Mouse (Mus musculus): ENCODE measurements around the gene Dgka. TPM values are rescaled to one million over a fixed set of nuclear protein-coding genes. Genes with fewer than 3 reads are reported as not detected.
"Not testable (repeated sequence)": the region's sequence is repeated elsewhere in the genome, so short reads cannot be mapped to it uniquely, and the experiment has no call there.

Gene Dgka
- polyA plus RNA-seq, 1 experiment from 2014 or later: 8.4 TPM

GRCm38 (mm10) chr10:128731002-128731433 lies 13.6 kb downstream of the Dgka start:
- H3K4me1 ChIP-seq (replicated peaks): no peaks in the 10 kb centered on the region
- 23% methylated on average over 10 of the region's 10 CpGs for WGBS

GRCm38 (mm10) chr10:128728059-128728458 lies 16.6 kb downstream of the Dgka start:
- Histone ChIP-seq H3K9ac (replicated peaks) (no peak overlapping the region), H3K9me3 (no peaks in the 10 kb centered on the region), H3K36me3 (peaks cover 7% of the 10 kb centered on the region; the same call in 1 of the 2 replicates), H3K27me3 (no peaks in the 10 kb centered on the region), H3K27ac (no peak overlapping the region), H3K4me2 (no peak overlapping the region), H3K4me1 (replicated peaks) (no peaks in the 10 kb centered on the region), H3K4me3 (replicated peaks) (no peak overlapping the region)
- ATAC-seq (ENCODE audit: insufficient number of reproducible peaks, insufficient read depth, low FRiP score, low TSS enrichment, low read depth): no peak
- WGBS: 79% methylated on average over 5 of the region's 5 CpGs

More at GRCm38 (mm10) chr10:128731002-128731433, 13.6 kb downstream of the Dgka start:
- Histone ChIP-seq H3K9ac (replicated peaks) (no peak overlapping the region), H3K27me3 (no peaks in the 10 kb centered on the region), H3K4me2 (no peak overlapping the region), H3K27ac (no peak overlapping the region), H3K36me3 (peaks cover 9% of the 10 kb centered on the region; the same call in 1 of the 2 replicates), H3K4me3 (replicated peaks) (no peak overlapping the region), H3K9me3 (no peaks in the 10 kb centered on the region)
- ATAC-seq (ENCODE audit: insufficient number of reproducible peaks, insufficient read depth, low FRiP score, low TSS enrichment, low read depth): peak; percentile 32; the same call in 1 of the 2 replicates

- H3K27ac ChIP-seq: not testable (repeated sequence)
Observed at GRCm38 (mm10) chr10:128725466-128725865, 19.2 kb downstream of the Dgka start.

GRCm38 (mm10) chr10:128715559-128716537 lies 28.8 kb downstream of the Dgka start:
- Histone ChIP-seq H3K4me2 (no peak overlapping the region), H3K27ac (no peak overlapping the region), H3K27me3 (0 out of 2 replicates have a peak, but pooled peaks cover 3% of the 10 kb centered on the region), H3K4me3 (replicated peaks) (no peak overlapping the region), H3K4me1 (replicated peaks) (no peaks in the 10 kb centered on the region), H3K9me3 (no peaks in the 10 kb centered on the region), H3K9ac (replicated peaks) (no peak overlapping the region), H3K36me3 (no peaks in the 10 kb centered on the region)
- 86% methylated on average over 19 of the region's 19 CpGs for WGBS
- ATAC-seq (ENCODE audit: insufficient number of reproducible peaks, insufficient read depth, low FRiP score, low TSS enrichment, low read depth): no peak

More at GRCm38 (mm10) chr10:128725466-128725865, 19.2 kb downstream of the Dgka start:
- 83% methylated on average over 4 of the region's 4 CpGs for WGBS
- not testable (repeated sequence) for H3K9me3 ChIP-seq; H3K4me1 ChIP-seq (replicated peaks); H3K27me3 ChIP-seq; H3K4me2 ChIP-seq; H3K36me3 ChIP-seq; H3K4me3 ChIP-seq (replicated peaks); ATAC-seq (ENCODE audit: insufficient number of reproducible peaks, insufficient read depth, low FRiP score, low TSS enrichment, low read depth); H3K9ac ChIP-seq (replicated peaks)

GRCm38 (mm10) chr10:128711318-128711717 lies 33.3 kb downstream of the Dgka start:
- not testable (repeated sequence) for H3K27me3 ChIP-seq; H3K9me3 ChIP-seq; ATAC-seq (ENCODE audit: insufficient number of reproducible peaks, insufficient read depth, low FRiP score, low TSS enrichment, low read depth); H3K4me3 ChIP-seq (replicated peaks); H3K36me3 ChIP-seq; H3K9ac ChIP-seq (replicated peaks); H3K4me2 ChIP-seq; H3K27ac ChIP-seq; H3K4me1 ChIP-seq (replicated peaks)
- WGBS: 89% methylated on average over 7 of the region's 7 CpGs

GRCm38 (mm10) chr10:128705317-128705693 lies 39.4 kb downstream of the Dgka start:
- ATAC-seq (ENCODE audit: insufficient number of reproducible peaks, insufficient read depth, low FRiP score, low TSS enrichment, low read depth): 0 out of 2 replicates have a peak, but pooled peaks have one; percentile 26
- 11% methylated on average over 11 of the region's 11 CpGs for WGBS

GRCm38 (mm10) chr10:128704491-128705316 lies 40.0 kb downstream of the Dgka start, which contains the start of gene Cdk2:
Cdk2 (minus strand) TSS chr10:128705031.
- Histone ChIP-seq H3K27ac (peak within 1 kb of the TSS; percentile 97), H3K9me3 (no peaks in the 10 kb centered on the region), H3K9ac (replicated peaks) (peak within 1 kb of the TSS; percentile 79), H3K4me2 (peak within 1 kb of the TSS; percentile 87), H3K27me3 (no peaks in the 10 kb centered on the region), H3K4me3 (replicated peaks) (peak within 1 kb of the TSS; percentile 77), H3K4me1 (replicated peaks) (peaks cover 22% of the 10 kb centered on the region), H3K36me3 (peaks cover 39% of the 10 kb centered on the region)
- WGBS: under 1% methylated on average over 59 of the region's 62 CpGs
- peak; percentile 84 for ATAC-seq (ENCODE audit: insufficient number of reproducible peaks, insufficient read depth, low FRiP score, low TSS enrichment, low read depth)

More at GRCm38 (mm10) chr10:128705317-128705693, 39.4 kb downstream of the Dgka start:
- Histone ChIP-seq H3K9ac (replicated peaks) (peak overlapping the region; percentile 79), H3K4me2 (peak overlapping the region; percentile 87), H3K9me3 (no peaks in the 10 kb centered on the region), H3K27me3 (no peaks in the 10 kb centered on the region), H3K36me3 (peaks cover 33% of the 10 kb centered on the region), H3K4me1 (replicated peaks) (peaks cover 22% of the 10 kb centered on the region), H3K4me3 (replicated peaks) (peak overlapping the region; percentile 77), H3K27ac (peak overlapping the region; percentile 97)

- H3K36me3 ChIP-seq: peaks cover 47% of the 10 kb centered on the region
- peaks cover 22% of the 10 kb centered on the region for H3K4me1 ChIP-seq (replicated peaks)
- H3K9me3 ChIP-seq: no peaks in the 10 kb centered on the region
- no peak for ATAC-seq (ENCODE audit: insufficient number of reproducible peaks, insufficient read depth, low FRiP score, low TSS enrichment, low read depth)
- peak within 1 kb of the TSS; percentile 79 for H3K9ac ChIP-seq (replicated peaks)
- no peaks in the 10 kb centered on the region for H3K27me3 ChIP-seq
- peak within 1 kb of the TSS; percentile 87 for H3K4me2 ChIP-seq
- H3K27ac ChIP-seq: peak within 1 kb of the TSS; percentile 97
- peak within 1 kb of the TSS; percentile 77 for H3K4me3 ChIP-seq (replicated peaks)
- 14% methylated on average over 4 of the region's 4 CpGs for WGBS
Observed at GRCm38 (mm10) chr10:128703895-128704294, 40.8 kb downstream of the Dgka start, which contains the start of gene Pmel. Pmel (plus strand) TSS chr10:128704195.

GRCm38 (mm10) chr10:128702328-128703007 lies 42.2 kb downstream of the Dgka start:
- H3K36me3 ChIP-seq: peaks cover 57% of the 10 kb centered on the region
- no peak for ATAC-seq (ENCODE audit: insufficient number of reproducible peaks, insufficient read depth, low FRiP score, low TSS enrichment, low read depth)
- H3K4me3 ChIP-seq (replicated peaks): no peak overlapping the region

GRCm38 (mm10) chr10:128700712-128701111 lies 43.9 kb downstream of the Dgka start:
- H3K36me3 ChIP-seq: peaks cover 57% of the 10 kb centered on the region
- no peak overlapping the region for H3K4me2 ChIP-seq
- no peaks in the 10 kb centered on the region for H3K27me3 ChIP-seq
- ATAC-seq (ENCODE audit: insufficient number of reproducible peaks, insufficient read depth, low FRiP score, low TSS enrichment, low read depth): no peak
- peaks cover 22% of the 10 kb centered on the region for H3K4me1 ChIP-seq (replicated peaks)
- no peaks in the 10 kb centered on the region for H3K9me3 ChIP-seq
- 87% methylated on average over 5 of the region's 5 CpGs for WGBS
- no peak overlapping the region for H3K27ac ChIP-seq
- no peak overlapping the region for H3K9ac ChIP-seq (replicated peaks)
- H3K4me3 ChIP-seq (replicated peaks): no peak overlapping the region

More at GRCm38 (mm10) chr10:128702328-128703007, 42.2 kb downstream of the Dgka start:
- WGBS: 88% methylated on average over 6 of the region's 6 CpGs
- H3K9me3 ChIP-seq: no peaks in the 10 kb centered on the region
- H3K27me3 ChIP-seq: no peaks in the 10 kb centered on the region
- H3K4me2 ChIP-seq: no peak overlapping the region
- H3K4me1 ChIP-seq (replicated peaks): peaks cover 22% of the 10 kb centered on the region
- no peak overlapping the region for H3K27ac ChIP-seq
- H3K9ac ChIP-seq (replicated peaks): no peak overlapping the region
